In the genomic region with DNA sequence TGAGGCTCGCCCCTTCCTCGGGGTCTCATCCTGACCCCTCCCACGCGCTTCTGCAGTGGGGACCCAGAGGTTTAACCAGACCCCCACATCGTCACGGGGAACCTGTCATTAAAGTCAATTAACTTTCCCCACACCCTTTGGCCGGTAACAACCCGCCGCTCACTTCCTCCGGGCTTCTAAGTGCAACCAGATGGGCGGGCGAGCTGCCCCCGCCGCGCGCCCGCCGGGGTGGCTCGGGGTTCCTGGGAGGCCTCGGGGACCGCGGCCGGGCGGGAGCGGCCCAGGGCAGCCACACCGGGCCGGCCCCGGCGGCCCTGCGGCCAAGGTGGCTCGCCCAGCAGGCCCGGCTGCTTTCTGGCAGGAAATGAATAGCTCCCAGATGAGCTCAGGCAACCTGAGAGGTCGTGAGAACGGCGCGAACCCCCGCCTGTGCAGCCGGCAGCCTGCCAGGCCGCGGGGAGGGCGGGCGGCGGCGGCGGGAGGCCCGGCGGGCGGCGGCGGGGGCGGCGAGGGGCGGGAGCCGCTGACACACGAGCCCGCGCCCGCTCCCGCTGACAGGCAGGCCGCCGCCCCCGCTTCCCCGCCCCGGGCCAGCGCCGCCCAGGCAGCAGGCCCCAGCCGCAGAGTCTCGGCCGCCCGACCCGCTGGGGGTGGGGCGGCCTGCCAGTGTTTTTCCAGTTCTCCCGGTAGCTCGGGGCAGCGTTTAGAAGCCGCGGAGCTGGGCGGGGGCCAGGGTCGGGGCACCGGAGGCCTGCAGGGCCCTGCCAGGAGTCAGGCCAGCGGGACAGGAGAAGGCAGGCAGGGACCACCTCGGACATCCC, we compare ENCODE assay signal across 8 mouse cellular contexts. TPM values are rescaled to one million over a fixed set of nuclear protein-coding genes. Genes with fewer than 3 reads are reported as not detected.
A peak's percentile ranks its signal among the peaks of the same experiment; 100 is the strongest.
DNase-seq lines count a peak whose midpoint lies in the region; ATAC-seq and TF ChIP-seq lines count a peak whose summit lies in the region.

No protein-coding gene starts in this region.

- peaks cover 26 to 53% of the 10 kb centered on the region in 2 experiments for H3K27me3 ChIP-seq in MEL (ENCODE audit: control insufficient read depth in 1 of 2, insufficient read depth in 2 of 2, low read length in 2 of 2)
- peaks cover 4% of the 10 kb centered on the region; the same call in 1 of the 2 replicates for H3K27me3 ChIP-seq in cerebellum, adult 2 months (ENCODE audit: control insufficient read depth, insufficient read depth, low read length)
- peaks cover 31% of the 10 kb centered on the region for H3K27me3 ChIP-seq in hindbrain, embryonic 11.5 days (ENCODE audit: control insufficient read depth, insufficient read depth, low read length)

- H3K79me2 ChIP-seq in MEL (ENCODE audit: control insufficient read depth, insufficient read depth, low read length, poor library complexity) = peaks cover 2% of the 10 kb centered on the region

- H3K9ac ChIP-seq in MEL (ENCODE audit: control insufficient read depth, low read depth, low read length, poor library complexity, severe bottlenecking) = peak overlapping the region; percentile 77
- peak overlapping the region; percentile 43 for H3K9ac ChIP-seq in hindbrain, embryonic 11.5 days (ENCODE audit: low read depth, low read length)

- H3K36me3 ChIP-seq in MEL (ENCODE audit: control insufficient read depth in 1 of 2, insufficient read depth in 2 of 2, low read length in 2 of 2) = peaks cover 0 to 11% of the 10 kb centered on the region in 2 experiments; a peak in 2 of 4 replicates
- H3K36me3 ChIP-seq in hindbrain, embryonic 11.5 days (ENCODE audit: control insufficient read depth, insufficient read depth, low read length) = no peaks in the 10 kb centered on the region

- no peak for TF ChIP-seq POLR2A in MEL (IDR thresholded peaks at IDR 0.05; ENCODE audit: control insufficient read depth in 1 of 2, insufficient read depth in 1 of 2, low read depth in 1 of 2, low read length in 2 of 2, poor library complexity in 1 of 2)
- no peak for TF ChIP-seq POLR2A in cerebellum, adult 2 months (IDR thresholded peaks at IDR 0.05; ENCODE audit: borderline replicate concordance, insufficient read depth, low read length)

- DNase-seq in MEL (ENCODE audit: low read depth, low spot score) = peak; percentile 47
- DNase-seq in cerebellum, adult 2 months = peak; percentile 78 to 79
- DNase-seq in hindbrain, embryonic 11.5 days (ENCODE audit: low spot score) = peak; percentile 77
- DNase-seq in layer of hippocampus, postnatal 25 days (ENCODE audit: extremely low spot score in 1 of 2, low spot score in 1 of 2) = peak; percentile 59 to 61
- DNase-seq in lung, postnatal 36 days = peak; percentile 90
- DNase-seq in right cerebral cortex, postnatal 10 days (ENCODE audit: low spot score in 2 of 2) = peak; percentile 81 to 84
- peak; percentile 60 for DNase-seq in urinary bladder, postnatal 10 days (ENCODE audit: low spot score)

- H3K4me2 ChIP-seq in hindbrain, embryonic 11.5 days (replicated peaks; ENCODE audit: low read depth, low read length) = peak overlapping the region; percentile 84

- TF ChIP-seq CTCF in MEL (IDR thresholded peaks at IDR 0.05 in 2 of 3, conservative IDR thresholded peaks at IDR 0.05 in 1 of 3; ENCODE audit: control insufficient read depth in 1 of 3, insufficient read depth in 1 of 3, low read depth in 2 of 3, low read length in 3 of 3, poor library complexity in 1 of 3, severe bottlenecking in 1 of 3) = no peak
- TF ChIP-seq CTCF in cerebellum, adult 2 months (IDR thresholded peaks at IDR 0.05; ENCODE audit: borderline replicate concordance, insufficient read depth, low read depth, low read length) = no peak

- H3K27ac ChIP-seq in MEL (ENCODE audit: control insufficient read depth, low read depth, low read length) = peak overlapping the region; percentile 40
- peak overlapping the region; percentile 46 for H3K27ac ChIP-seq in cerebellum, adult 2 months (ENCODE audit: insufficient read depth, low read length)
- H3K27ac ChIP-seq in hindbrain, embryonic 11.5 days (ENCODE audit: low read depth, low read length) = peak overlapping the region; percentile 75

- no peak for TF ChIP-seq RAD21 in MEL (IDR thresholded peaks at IDR 0.05; ENCODE audit: low read depth, low read length)

- peak overlapping the region; percentile 57 to 72 for H3K4me3 ChIP-seq in MEL (ENCODE audit: control insufficient read depth in 1 of 2, insufficient read depth in 1 of 2, low read depth in 2 of 2, low read length in 2 of 2)
- H3K4me3 ChIP-seq in cerebellum, adult 2 months (replicated peaks; ENCODE audit: insufficient read depth, low read depth, low read length) = peak overlapping the region; percentile 46
- peak overlapping the region; percentile 29 for H3K4me3 ChIP-seq in hindbrain, embryonic 11.5 days (ENCODE audit: low read depth, low read length)

- WGBS in cerebellum, adult 2 months = 2% methylated on average over 64 of the region's 82 CpGs
- under 1% methylated on average over 48 of the region's 82 CpGs for WGBS in hindbrain, embryonic 11.5 days

- TF ChIP-seq EP300 in MEL (IDR thresholded peaks at IDR 0.05; ENCODE audit: low read depth in 1 of 2, low read length in 2 of 2) = no peak

- ATAC-seq in frontal cortex, adult (ENCODE audit: low TSS enrichment) = peak; percentile 14
- peak; percentile 70 for ATAC-seq in hindbrain, embryonic 11.5 days (ENCODE audit: low FRiP score)

- H3K4me1 ChIP-seq in MEL (ENCODE audit: control insufficient read depth in 1 of 2, insufficient read depth in 2 of 2, low read length in 2 of 2) = peaks cover 0 to 11% of the 10 kb centered on the region in 2 experiments; a peak in 2 of 4 replicates
- no peaks in the 10 kb centered on the region for H3K4me1 ChIP-seq in cerebellum, adult 2 months (ENCODE audit: control insufficient read depth, insufficient read depth, low read length)
- H3K4me1 ChIP-seq in hindbrain, embryonic 11.5 days (replicated peaks; ENCODE audit: control insufficient read depth, insufficient read depth, low read length) = peaks cover 6% of the 10 kb centered on the region

- no peaks in the 10 kb centered on the region for H3K9me3 ChIP-seq in MEL (replicated peaks; ENCODE audit: insufficient read depth, low read length)
- no peaks in the 10 kb centered on the region for H3K9me3 ChIP-seq in hindbrain, embryonic 11.5 days (ENCODE audit: control insufficient read depth, low read length)

TF ChIP-seq in MEL, 35 proteins besides CTCF, POLR2A, EP300 and RAD21:
- 0 out of 2 replicates have a peak, but pooled peaks have one; percentile 8 for TF ChIP-seq MAZ (IDR thresholded peaks at IDR 0.05; ENCODE audit: low read depth, low read length)
- TF ChIP-seq MYC (IDR thresholded peaks at IDR 0.05; ENCODE audit: low read depth, low read length) = no peak
- TF ChIP-seq MXI1 (IDR thresholded peaks at IDR 0.05; ENCODE audit: low read depth, low read length) = 0 out of 2 replicates have a peak, but pooled peaks have one; percentile 16

RNA-seq across cellular contexts. Expression of a gene that starts 6.0 kb away (rescaled TPM):
- 3.0 and 3.9 TPM in 2 replicates for total RNA-seq in MEL (2012; rRNA removed)
- polyA plus RNA-seq in MEL (2012; ENCODE audit: insufficient read depth in 1 of 2, insufficient read length in 2 of 2, low read depth in 1 of 2, low replicate concordance in 2 of 2, missing spikeins in 1 of 2) = 1 to 10 TPM in 1 of 2 experiments, not detected in 1; 2.3 TPM
- 22.4 and 24.5 TPM in 2 replicates for polyA plus RNA-seq in cerebellum, adult 2 months (2012; rRNA removed)
- 28.8 and 32.9 TPM in 2 replicates for polyA plus RNA-seq in hindbrain, embryonic 11.5 days (2014; fragmentation: Nextera tagmentation; extraction: Ambion mirVana)
- 10 to 100 TPM; 18.0 to 24.2 TPM for total RNA-seq in layer of hippocampus, postnatal 25 days (2021)

Comparison
In these comparisons a context has a peak if more than half of its experiments do, and no peak if none do; other contexts are left out.
1. Peak in every context shown above with its lines: DNase-seq, ATAC-seq, H3K4me3 ChIP-seq and H3K27ac ChIP-seq.